Mouse (Mus musculus) heart, embryonic 13.5 days (tissue): ENCODE measurements around the gene Tdp1. TPM values are rescaled to one million over a fixed set of nuclear protein-coding genes. Genes with fewer than 3 reads are reported as not detected.
A peak's percentile ranks its signal among the peaks of the same experiment; 100 is the strongest.

Experiments
- ATAC-seq: fragments of 200-750 bp; cut with Nextera tagmentation; 2 replicates; pipeline ENCODE4 v1.8.0; 2017; ENCODE audit warnings: moderate TSS enrichment; ENCODE audit not compliant: insufficient number of reproducible peaks, low FRiP score, low TSS enrichment; ENCODE audit errors: extremely low read depth
- H3K27ac ChIP-seq: fragments of 300-500 bp; sonication (generic); replicated peaks from 2 replicates; pipeline ENCODE4 v1.5.1; 2015; ENCODE audit warnings: moderate library complexity, mild to moderate bottlenecking, inconsistent platforms
- H3K27me3 ChIP-seq: fragments of 300-500 bp; sonication (generic); replicated peaks from 2 replicates; pipeline ENCODE4 v1.6.1; 2015; ENCODE audit warnings: mild to moderate bottlenecking, inconsistent platforms
- H3K36me3 ChIP-seq: fragments of 300-500 bp; sonication (generic); 2 replicates; pipeline ENCODE4 v1.6.1; 2015; ENCODE audit warnings: mild to moderate bottlenecking, inconsistent platforms
- H3K4me1 ChIP-seq: fragments of 300-500 bp; sonication (generic); 2 replicates; pipeline ENCODE4 v1.6.1; 2015; ENCODE audit warnings: inconsistent platforms
- H3K4me2 ChIP-seq: fragments of 300-500 bp; sonication (generic); 2 replicates; pipeline ENCODE4 v1.6.1; 2015; ENCODE audit warnings: inconsistent platforms, mild to moderate bottlenecking, moderate library complexity
- H3K4me3 ChIP-seq: fragments of 300-500 bp; sonication (generic); 2 replicates; pipeline ENCODE4 v1.5.1; 2015; ENCODE audit warnings: moderate library complexity, mild to moderate bottlenecking, inconsistent platforms
- H3K9ac ChIP-seq: fragments of 300-500 bp; sonication (generic); 2 replicates; pipeline ENCODE4 v1.6.1; 2015; ENCODE audit warnings: inconsistent platforms, mild to moderate bottlenecking, moderate library complexity
- H3K9me3 ChIP-seq: fragments of 300-500 bp; sonication (generic); 2 replicates; pipeline ENCODE4 v1.6.1; 2016; ENCODE audit warnings: inconsistent platforms
- WGBS: fragments of 180-500 bp; shearing (Covaris S2); methylation state at CpG from one replicate; pipeline ENCODE4 v1.1.7; 2015; ENCODE audit warnings: mixed read lengths; 5-methylcytosine and 5-hydroxymethylcytosine counted together
- polyA plus RNA-seq: library from polyadenylated mRNA; unstranded; fragments of >200 nt; fragmentation: Nextera tagmentation; extraction: Ambion mirVana; gene quantifications from 2 replicates; pipeline ENCODE4 v1.2.1, GENCODE M21; 2015

Tdp1 gene
- polyA plus RNA-seq, 1 experiment from 2014 or later = 30.2 TPM

- H3K4me1 ChIP-seq = peaks cover 15% of the 10 kb centered on the region
- no peaks in the 10 kb centered on the region for H3K27me3 ChIP-seq
- H3K9me3 ChIP-seq = no peaks in the 10 kb centered on the region
- 63% methylated on average over 1 of the region's 3 CpGs for WGBS
- H3K4me3 ChIP-seq = no peak overlapping the region
- no peak for ATAC-seq
- H3K4me2 ChIP-seq = no peak overlapping the region
- no peak overlapping the region for H3K9ac ChIP-seq
- H3K36me3 ChIP-seq = peaks cover 72% of the 10 kb centered on the region
- no peak overlapping the region for H3K27ac ChIP-seq
Measured at GRCm38 (mm10) chr12:99899991-99900390, 15.7 kb downstream of the Tdp1 start.

DNA sequence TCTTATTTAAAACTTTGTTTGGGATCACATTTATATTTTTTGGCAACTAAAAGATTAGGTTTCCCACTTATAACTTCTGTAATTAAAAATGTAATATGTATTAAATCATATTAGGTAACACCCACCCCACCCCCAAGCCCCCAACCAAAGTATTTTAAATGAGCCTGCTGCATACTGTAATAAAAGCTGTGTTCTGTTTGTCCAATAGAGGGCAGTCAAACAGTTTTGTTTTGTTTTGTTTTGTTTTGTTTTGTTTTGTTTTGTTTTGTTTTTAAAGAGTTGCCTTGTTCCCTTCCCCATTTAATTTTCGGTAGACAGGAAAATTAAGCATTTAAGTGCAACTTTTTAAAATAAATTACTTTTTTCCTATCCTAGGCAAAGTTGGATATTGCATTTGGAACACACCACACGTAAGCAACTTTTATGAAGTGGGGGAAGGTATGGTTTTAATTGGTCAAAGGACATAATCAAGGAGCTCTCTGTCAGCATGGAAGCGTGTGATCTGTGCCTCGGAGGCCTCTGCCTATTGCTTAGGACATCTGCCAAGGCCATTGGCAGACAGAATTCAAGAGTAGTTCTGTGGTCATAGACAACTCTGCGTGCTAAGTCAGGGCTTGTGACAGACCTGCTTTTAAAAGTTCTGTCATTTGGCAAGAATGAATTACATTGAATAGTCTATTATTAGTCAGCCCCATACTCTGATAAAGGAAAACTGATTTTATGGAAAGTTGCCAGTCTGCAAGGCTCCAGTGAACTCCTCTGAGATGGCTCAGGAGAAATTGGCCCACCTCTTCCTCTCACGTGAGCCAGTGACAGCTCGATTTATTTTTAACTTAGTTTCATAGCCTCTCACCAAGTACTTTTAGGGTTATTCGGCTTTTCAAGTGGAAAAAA, 17.9 kb downstream of the Tdp1 start:
- Histone ChIP-seq H3K4me2 (no peak overlapping the region; the same call in 1 of the 2 replicates), H3K4me1 (peaks cover 15% of the 10 kb centered on the region), H3K27ac (peak overlapping the region; percentile 79), H3K9me3 (no peaks in the 10 kb centered on the region), H3K4me3 (no peak overlapping the region), H3K9ac (no peak overlapping the region), H3K36me3 (peaks cover 70% of the 10 kb centered on the region), H3K27me3 (no peaks in the 10 kb centered on the region)
- 54% methylated on average over 8 of the region's 8 CpGs for WGBS
- ATAC-seq = peak; percentile 42; the same call in 1 of the 2 replicates

DNA sequence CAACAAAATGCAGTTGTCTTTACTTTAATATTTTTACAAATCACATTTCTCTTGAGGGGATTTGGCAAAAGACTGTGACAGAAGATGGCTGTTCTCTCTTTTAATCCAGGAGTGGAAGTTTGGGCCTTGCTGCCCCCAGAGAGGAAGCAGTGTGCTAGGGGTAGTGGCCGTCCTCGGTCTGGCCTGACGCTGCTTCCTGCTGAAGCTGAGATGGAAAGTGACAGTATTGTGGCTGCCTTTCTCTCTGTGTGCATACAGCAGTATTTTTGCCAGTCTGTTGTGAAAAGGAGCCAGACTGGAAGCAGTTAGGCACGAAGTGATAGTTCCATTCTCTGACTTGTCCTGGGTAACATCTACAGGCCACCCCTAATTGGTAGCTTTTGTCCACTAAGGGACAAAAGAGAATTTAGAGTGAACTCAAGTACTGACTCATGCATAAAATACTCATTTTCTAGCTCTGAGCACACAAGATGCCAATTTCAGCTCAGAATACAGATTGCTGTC, 18.6 kb downstream of the Tdp1 start:
- H3K9ac ChIP-seq = 0 out of 2 replicates have a peak overlapping the region, but pooled peaks have one; percentile 24
- peaks cover 15% of the 10 kb centered on the region for H3K4me1 ChIP-seq
- H3K4me2 ChIP-seq = no peak overlapping the region
- no peaks in the 10 kb centered on the region for H3K9me3 ChIP-seq
- WGBS = 69% methylated on average over 4 of the region's 4 CpGs
- H3K27ac ChIP-seq = peak overlapping the region; percentile 79
- no peak overlapping the region for H3K4me3 ChIP-seq
- H3K36me3 ChIP-seq = peaks cover 71% of the 10 kb centered on the region
- H3K27me3 ChIP-seq = no peaks in the 10 kb centered on the region
- no peak for ATAC-seq

DNA sequence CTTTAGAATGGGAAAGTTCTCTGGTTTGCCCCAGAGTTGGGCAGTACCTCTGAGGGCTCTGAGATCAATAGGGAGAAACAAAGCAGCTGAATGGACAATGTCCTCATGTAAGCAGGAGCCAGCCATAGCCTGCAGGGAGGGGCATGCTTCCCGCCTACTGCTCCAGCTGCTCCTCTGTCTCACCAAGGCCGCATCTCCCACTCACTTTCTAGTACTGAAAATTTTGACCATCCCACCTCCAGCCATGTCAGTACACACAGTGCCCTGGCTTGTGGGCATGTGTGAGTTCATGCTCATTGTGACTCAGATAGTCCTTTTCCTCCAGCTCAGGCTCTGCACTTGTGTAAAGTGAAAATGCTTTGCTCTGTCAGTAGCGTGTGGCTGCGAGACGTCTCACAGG, 20.2 kb downstream of the Tdp1 start:
- no peak overlapping the region for H3K4me2 ChIP-seq
- no peak overlapping the region for H3K4me3 ChIP-seq
- no peaks in the 10 kb centered on the region for H3K9me3 ChIP-seq
- H3K4me1 ChIP-seq = peaks cover 15% of the 10 kb centered on the region
- WGBS = 86% methylated on average over 5 of the region's 5 CpGs
- H3K9ac ChIP-seq = no peak overlapping the region
- H3K27ac ChIP-seq = no peak overlapping the region
- no peak for ATAC-seq
- H3K36me3 ChIP-seq = peaks cover 69% of the 10 kb centered on the region
- H3K27me3 ChIP-seq = no peaks in the 10 kb centered on the region

- no peak for ATAC-seq
- Histone ChIP-seq H3K27me3 (no peaks in the 10 kb centered on the region), H3K9me3 (no peaks in the 10 kb centered on the region), H3K4me3 (no peak overlapping the region), H3K9ac (no peak overlapping the region), H3K27ac (no peak overlapping the region), H3K4me1 (peaks cover 4% of the 10 kb centered on the region; the same call in 1 of the 2 replicates), H3K36me3 (peaks cover 85% of the 10 kb centered on the region), H3K4me2 (no peak overlapping the region)
- 80% methylated on average over 12 of the region's 12 CpGs for WGBS
Measured at GRCm38 (mm10) chr12:99911466-99911865, 27.1 kb downstream of the Tdp1 start.

DNA sequence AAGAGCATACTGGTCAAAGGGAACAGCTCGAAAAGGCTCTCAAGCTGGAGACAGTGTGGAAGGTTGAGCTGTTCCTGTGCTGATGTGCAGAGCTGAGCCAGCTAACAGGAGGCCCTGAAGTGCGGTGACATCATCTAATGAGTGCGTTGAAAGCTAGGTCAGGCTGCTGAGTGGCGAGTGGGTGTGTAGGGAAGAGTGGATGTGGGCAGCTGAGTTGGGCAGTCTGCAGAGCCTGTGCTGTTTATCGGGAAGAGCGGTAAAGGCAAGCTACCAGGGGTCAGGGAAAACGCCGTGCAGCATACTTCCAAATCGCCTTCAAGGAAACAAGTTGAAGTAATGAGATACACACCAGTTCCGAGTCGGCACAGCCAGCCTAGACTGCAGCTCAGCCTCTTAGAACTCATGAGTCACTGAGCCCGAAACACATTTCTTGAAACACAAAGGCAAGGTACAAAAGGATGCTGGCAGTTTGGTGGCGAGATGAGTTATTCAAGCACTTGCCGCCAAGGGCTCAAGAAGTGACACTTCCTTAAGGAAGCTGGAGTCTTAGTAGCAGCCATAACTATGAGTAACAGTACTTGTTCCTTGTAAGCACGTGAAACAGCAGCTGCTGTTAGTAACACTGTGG, 33.6 kb downstream of the Tdp1 start:
- Histone ChIP-seq H3K9ac (no peak overlapping the region), H3K9me3 (no peaks in the 10 kb centered on the region), H3K36me3 (peaks cover 54% of the 10 kb centered on the region), H3K4me2 (peak overlapping the region; percentile 43), H3K4me3 (no peak overlapping the region), H3K27ac (peak overlapping the region; percentile 58), H3K27me3 (0 out of 2 replicates have a peak, but pooled peaks cover 4% of the 10 kb centered on the region), H3K4me1 (peaks cover 28% of the 10 kb centered on the region)
- 48% methylated on average over 15 of the region's 15 CpGs for WGBS
- no peak for ATAC-seq

DNA sequence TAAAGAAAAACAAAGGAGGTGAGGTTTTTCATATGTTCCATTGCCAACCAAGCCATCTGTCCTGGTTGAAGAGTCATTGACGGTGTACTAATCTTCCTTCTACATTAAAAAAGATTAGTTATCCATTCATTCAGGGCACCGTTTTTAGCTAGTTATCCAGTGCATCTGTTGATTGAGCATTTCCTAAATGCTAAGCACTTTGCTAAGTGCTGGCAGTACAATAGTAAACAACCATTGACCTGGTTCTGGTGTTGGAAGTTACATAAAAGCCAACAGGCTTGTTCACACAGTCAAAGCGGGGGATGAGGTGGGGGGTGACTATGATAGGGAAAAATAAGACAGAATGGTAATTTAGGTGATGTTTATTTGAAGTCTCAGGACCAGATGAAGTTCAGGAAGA, 35.3 kb downstream of the Tdp1 start:
- H3K4me1 ChIP-seq = peaks cover 37% of the 10 kb centered on the region
- ATAC-seq = no peak

GRCm38 (mm10) chr12:99921045-99921444, 36.7 kb downstream of the Tdp1 start:
- Histone ChIP-seq H3K27ac (no peak overlapping the region), H3K4me3 (no peak overlapping the region), H3K27me3 (0 out of 2 replicates have a peak, but pooled peaks cover 4% of the 10 kb centered on the region), H3K36me3 (peaks cover 49% of the 10 kb centered on the region), H3K9ac (no peak overlapping the region), H3K9me3 (no peaks in the 10 kb centered on the region), H3K4me1 (peaks cover 35% of the 10 kb centered on the region), H3K4me2 (no peak overlapping the region)
- no peak for ATAC-seq
- WGBS = 86% methylated on average over 3 of the region's 3 CpGs

More for the DNA sequence above, 35.3 kb downstream of the Tdp1 start:
- 0 out of 2 replicates have a peak, but pooled peaks cover 4% of the 10 kb centered on the region for H3K27me3 ChIP-seq
- 83% methylated on average over 3 of the region's 3 CpGs for WGBS
- no peak overlapping the region for H3K4me3 ChIP-seq
- H3K4me2 ChIP-seq = no peak overlapping the region
- H3K27ac ChIP-seq = no peak overlapping the region
- peaks cover 47% of the 10 kb centered on the region for H3K36me3 ChIP-seq
- H3K9me3 ChIP-seq = no peaks in the 10 kb centered on the region
- no peak overlapping the region for H3K9ac ChIP-seq

DNA sequence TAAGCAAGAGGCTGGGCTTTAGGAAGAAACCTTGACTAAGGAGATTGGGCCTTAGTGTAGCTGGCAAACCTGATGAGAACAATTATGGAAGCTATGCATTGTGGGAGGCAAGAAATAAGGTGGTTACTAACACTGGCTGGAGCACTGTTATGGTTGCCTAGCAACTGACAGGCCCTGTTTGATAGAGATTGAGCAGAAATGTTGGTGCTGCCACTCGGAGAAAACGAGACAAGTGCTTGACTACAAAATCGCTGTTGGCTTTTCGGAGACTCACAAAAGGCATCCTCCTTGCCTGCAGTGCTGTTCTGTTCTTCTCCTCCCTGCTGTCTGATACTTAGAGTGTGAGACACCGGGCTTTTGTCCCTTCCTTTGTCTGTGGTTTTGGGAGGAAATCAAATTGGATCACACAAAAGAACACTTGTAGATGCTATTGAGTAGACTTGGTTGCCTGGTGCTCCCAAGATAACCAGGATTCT, 38.9 kb downstream of the Tdp1 start:
- no peak for ATAC-seq
- no peak overlapping the region for H3K27ac ChIP-seq
- H3K4me1 ChIP-seq = peaks cover 17% of the 10 kb centered on the region

GRCm38 (mm10) chr12:99923703-99924102, 39.4 kb downstream of the Tdp1 start:
- no peak overlapping the region for H3K9ac ChIP-seq
- WGBS = 66% methylated on average over 5 of the region's 5 CpGs
- H3K36me3 ChIP-seq = peaks cover 57% of the 10 kb centered on the region
- H3K4me1 ChIP-seq = peaks cover 12% of the 10 kb centered on the region
- H3K27ac ChIP-seq = no peak overlapping the region
- no peak overlapping the region for H3K4me3 ChIP-seq
- H3K4me2 ChIP-seq = no peak overlapping the region
- ATAC-seq = no peak
- H3K9me3 ChIP-seq = no peaks in the 10 kb centered on the region
- H3K27me3 ChIP-seq = 0 out of 2 replicates have a peak, but pooled peaks cover 2% of the 10 kb centered on the region

More for the DNA sequence above, 38.9 kb downstream of the Tdp1 start:
- 39% methylated on average over 5 of the region's 5 CpGs for WGBS
- Histone ChIP-seq H3K4me3 (no peak overlapping the region), H3K36me3 (peaks cover 57% of the 10 kb centered on the region), H3K27me3 (0 out of 2 replicates have a peak, but pooled peaks cover 4% of the 10 kb centered on the region), H3K9ac (no peak overlapping the region), H3K9me3 (no peaks in the 10 kb centered on the region), H3K4me2 (no peak overlapping the region)

- Histone ChIP-seq H3K9ac (no peak overlapping the region), H3K36me3 (peaks cover 55% of the 10 kb centered on the region), H3K27me3 (no peaks in the 10 kb centered on the region), H3K27ac (no peak overlapping the region), H3K4me2 (no peak overlapping the region), H3K9me3 (no peaks in the 10 kb centered on the region), H3K4me1 (peaks cover 5% of the 10 kb centered on the region), H3K4me3 (no peak overlapping the region)
- 71% methylated on average over 7 of the region's 7 CpGs for WGBS
- no peak for ATAC-seq
Measured at GRCm38 (mm10) chr12:99928311-99928710, 44.0 kb downstream of the Tdp1 start.
